Mouse (Mus musculus): Measurements from ENCODE around the gene Crebrf. TPM values are rescaled to one million over a fixed set of nuclear protein-coding genes. Genes with fewer than 3 reads are reported as not detected.

The Crebrf gene
- polyA plus RNA-seq, 1 experiment from 2014 or later: 6.7 TPM

GRCm38 (mm10) chr17:26743294-26743693 lies 27.8 kb downstream of the Crebrf start:
- no peaks in the 10 kb centered on the region for H3K27me3 ChIP-seq (ENCODE audit: control insufficient read depth, insufficient read depth, low read length)
- 61% methylated on average over 1 of the region's 1 CpGs for WGBS
- H3K9me3 ChIP-seq (replicated peaks; ENCODE audit: control insufficient read depth, low read length): no peaks in the 10 kb centered on the region
- H3K4me1 ChIP-seq (ENCODE audit: control insufficient read depth, insufficient read depth, low read length): no peaks in the 10 kb centered on the region
- no peaks in the 10 kb centered on the region for H3K36me3 ChIP-seq (ENCODE audit: control insufficient read depth, insufficient read depth, low read length)
- H3K4me3 ChIP-seq (replicated peaks; ENCODE audit: low read length): no peak overlapping the region
- H3K4me2 ChIP-seq (ENCODE audit: low read depth, low read length): no peak overlapping the region
- no peak for ATAC-seq (ENCODE audit: insufficient read depth, low FRiP score)
- no peak overlapping the region for H3K27ac ChIP-seq (ENCODE audit: low read length)
- no peak overlapping the region for H3K9ac ChIP-seq (ENCODE audit: low read length)

- no peak for ATAC-seq (ENCODE audit: insufficient read depth, low FRiP score)
- Histone ChIP-seq H3K4me2 (ENCODE audit: low read depth, low read length) (no peak overlapping the region), H3K9me3 (replicated peaks; ENCODE audit: control insufficient read depth, low read length) (no peaks in the 10 kb centered on the region), H3K27me3 (ENCODE audit: control insufficient read depth, insufficient read depth, low read length) (no peaks in the 10 kb centered on the region), H3K36me3 (ENCODE audit: control insufficient read depth, insufficient read depth, low read length) (no peaks in the 10 kb centered on the region), H3K4me1 (ENCODE audit: control insufficient read depth, insufficient read depth, low read length) (no peaks in the 10 kb centered on the region), H3K9ac (ENCODE audit: low read length) (no peak overlapping the region), H3K27ac (ENCODE audit: low read length) (no peak overlapping the region), H3K4me3 (replicated peaks; ENCODE audit: low read length) (no peak overlapping the region)
- WGBS: 80% methylated on average over 3 of the region's 3 CpGs
These were observed 34.5 kb downstream of the Crebrf start for GRCm38 (mm10) chr17:26749975-26750374.

GRCm38 (mm10) chr17:26752297-26752696 lies 36.8 kb downstream of the Crebrf start:
- no peak overlapping the region for H3K9ac ChIP-seq (ENCODE audit: low read length)
- H3K4me3 ChIP-seq (replicated peaks; ENCODE audit: low read length): no peak overlapping the region
- H3K4me1 ChIP-seq (ENCODE audit: control insufficient read depth, insufficient read depth, low read length): no peaks in the 10 kb centered on the region
- H3K27me3 ChIP-seq (ENCODE audit: control insufficient read depth, insufficient read depth, low read length): no peaks in the 10 kb centered on the region
- H3K27ac ChIP-seq (ENCODE audit: low read length): no peak overlapping the region
- no peak for ATAC-seq (ENCODE audit: insufficient read depth, low FRiP score)
- no peaks in the 10 kb centered on the region for H3K9me3 ChIP-seq (replicated peaks; ENCODE audit: control insufficient read depth, low read length)
- no peaks in the 10 kb centered on the region for H3K36me3 ChIP-seq (ENCODE audit: control insufficient read depth, insufficient read depth, low read length)
- WGBS: 67% methylated on average over 1 of the region's 1 CpGs
- H3K4me2 ChIP-seq (ENCODE audit: low read depth, low read length): no peak overlapping the region

GRCm38 (mm10) chr17:26753476-26753875 lies 38.0 kb downstream of the Crebrf start:
- H3K36me3 ChIP-seq (ENCODE audit: control insufficient read depth, insufficient read depth, low read length): no peaks in the 10 kb centered on the region
- ATAC-seq (ENCODE audit: insufficient read depth, low FRiP score): no peak
- H3K4me1 ChIP-seq (ENCODE audit: control insufficient read depth, insufficient read depth, low read length): no peaks in the 10 kb centered on the region
- WGBS: 83% methylated on average over 2 of the region's 2 CpGs
- no peak overlapping the region for H3K9ac ChIP-seq (ENCODE audit: low read length)
- no peaks in the 10 kb centered on the region for H3K27me3 ChIP-seq (ENCODE audit: control insufficient read depth, insufficient read depth, low read length)
- H3K27ac ChIP-seq (ENCODE audit: low read length): no peak overlapping the region
- no peak overlapping the region for H3K4me3 ChIP-seq (replicated peaks; ENCODE audit: low read length)
- H3K9me3 ChIP-seq (replicated peaks; ENCODE audit: control insufficient read depth, low read length): no peaks in the 10 kb centered on the region
- no peak overlapping the region for H3K4me2 ChIP-seq (ENCODE audit: low read depth, low read length)

- no peak overlapping the region for H3K4me2 ChIP-seq (ENCODE audit: low read depth, low read length)
- H3K4me1 ChIP-seq (ENCODE audit: control insufficient read depth, insufficient read depth, low read length): no peaks in the 10 kb centered on the region
- no peaks in the 10 kb centered on the region for H3K9me3 ChIP-seq (replicated peaks; ENCODE audit: control insufficient read depth, low read length)
- no peak for ATAC-seq (ENCODE audit: insufficient read depth, low FRiP score)
- no peaks in the 10 kb centered on the region for H3K36me3 ChIP-seq (ENCODE audit: control insufficient read depth, insufficient read depth, low read length)
- 85% methylated on average over 5 of the region's 5 CpGs for WGBS
- no peak overlapping the region for H3K27ac ChIP-seq (ENCODE audit: low read length)
- H3K9ac ChIP-seq (ENCODE audit: low read length): no peak overlapping the region
- no peak overlapping the region for H3K4me3 ChIP-seq (replicated peaks; ENCODE audit: low read length)
- no peaks in the 10 kb centered on the region for H3K27me3 ChIP-seq (ENCODE audit: control insufficient read depth, insufficient read depth, low read length)
These were observed 51.8 kb downstream of the Crebrf start for GRCm38 (mm10) chr17:26767100-26767753.

GRCm38 (mm10) chr17:26767754-26768124 lies 52.3 kb downstream of the Crebrf start:
- Histone ChIP-seq H3K36me3 (ENCODE audit: control insufficient read depth, insufficient read depth, low read length) (no peaks in the 10 kb centered on the region), H3K4me3 (replicated peaks; ENCODE audit: low read length) (no peak overlapping the region), H3K9ac (ENCODE audit: low read length) (no peak overlapping the region), H3K27ac (ENCODE audit: low read length) (no peak overlapping the region), H3K4me1 (ENCODE audit: control insufficient read depth, insufficient read depth, low read length) (no peaks in the 10 kb centered on the region), H3K4me2 (ENCODE audit: low read depth, low read length) (no peak overlapping the region), H3K9me3 (replicated peaks; ENCODE audit: control insufficient read depth, low read length) (no peaks in the 10 kb centered on the region), H3K27me3 (ENCODE audit: control insufficient read depth, insufficient read depth, low read length) (no peaks in the 10 kb centered on the region)
- ATAC-seq (ENCODE audit: insufficient read depth, low FRiP score): no peak
- 88% methylated on average over 2 of the region's 2 CpGs for WGBS

- no peak for ATAC-seq (ENCODE audit: insufficient read depth, low FRiP score)
- H3K27ac ChIP-seq (ENCODE audit: low read length): no peak overlapping the region
- no peak overlapping the region for H3K9ac ChIP-seq (ENCODE audit: low read length)
These were observed 60.8 kb downstream of the Crebrf start for GRCm38 (mm10) chr17:26776211-26776610.

GRCm38 (mm10) chr17:26778001-26778400 lies 62.6 kb downstream of the Crebrf start:
- no peak overlapping the region for H3K4me2 ChIP-seq (ENCODE audit: low read depth, low read length)
- H3K4me3 ChIP-seq (replicated peaks; ENCODE audit: low read length): no peak overlapping the region
- no peak for ATAC-seq (ENCODE audit: insufficient read depth, low FRiP score)
- H3K36me3 ChIP-seq (ENCODE audit: control insufficient read depth, insufficient read depth, low read length): no peaks in the 10 kb centered on the region
- H3K4me1 ChIP-seq (ENCODE audit: control insufficient read depth, insufficient read depth, low read length): peaks cover 8% of the 10 kb centered on the region
- H3K27me3 ChIP-seq (ENCODE audit: control insufficient read depth, insufficient read depth, low read length): no peaks in the 10 kb centered on the region
- WGBS: 83% methylated on average over 4 of the region's 4 CpGs
- H3K27ac ChIP-seq (ENCODE audit: low read length): no peak overlapping the region
- H3K9me3 ChIP-seq (replicated peaks; ENCODE audit: control insufficient read depth, low read length): no peaks in the 10 kb centered on the region
- H3K9ac ChIP-seq (ENCODE audit: low read length): no peak overlapping the region

More at GRCm38 (mm10) chr17:26776211-26776610, 60.8 kb downstream of the Crebrf start:
- WGBS: 62% methylated on average over 10 of the region's 10 CpGs
- no peaks in the 10 kb centered on the region for H3K9me3 ChIP-seq (replicated peaks; ENCODE audit: control insufficient read depth, low read length)
- H3K27me3 ChIP-seq (ENCODE audit: control insufficient read depth, insufficient read depth, low read length): no peaks in the 10 kb centered on the region
- no peak overlapping the region for H3K4me3 ChIP-seq (replicated peaks; ENCODE audit: low read length)
- H3K4me1 ChIP-seq (ENCODE audit: control insufficient read depth, insufficient read depth, low read length): no peaks in the 10 kb centered on the region
- no peaks in the 10 kb centered on the region for H3K36me3 ChIP-seq (ENCODE audit: control insufficient read depth, insufficient read depth, low read length)
- H3K4me2 ChIP-seq (ENCODE audit: low read depth, low read length): no peak overlapping the region

GRCm38 (mm10) chr17:26778430-26779100 lies 63.1 kb downstream of the Crebrf start:
- H3K4me1 ChIP-seq (ENCODE audit: control insufficient read depth, insufficient read depth, low read length): peaks cover 8% of the 10 kb centered on the region
- ATAC-seq (ENCODE audit: insufficient read depth, low FRiP score): no peak
- H3K27ac ChIP-seq (ENCODE audit: low read length): no peak overlapping the region
- no peak overlapping the region for H3K4me2 ChIP-seq (ENCODE audit: low read depth, low read length)
- H3K36me3 ChIP-seq (ENCODE audit: control insufficient read depth, insufficient read depth, low read length): no peaks in the 10 kb centered on the region
- no peaks in the 10 kb centered on the region for H3K9me3 ChIP-seq (replicated peaks; ENCODE audit: control insufficient read depth, low read length)
- H3K9ac ChIP-seq (ENCODE audit: low read length): no peak overlapping the region
- H3K27me3 ChIP-seq (ENCODE audit: control insufficient read depth, insufficient read depth, low read length): no peaks in the 10 kb centered on the region
- no peak overlapping the region for H3K4me3 ChIP-seq (replicated peaks; ENCODE audit: low read length)
- 86% methylated on average over 3 of the region's 3 CpGs for WGBS
